Mouse (Mus musculus): ENCODE measurements around the gene Rptor. TPM values are rescaled to one million over a fixed set of nuclear protein-coding genes. Genes with fewer than 3 reads are reported as not detected.

Rptor gene
- total RNA-seq, 4 experiments from 2014 or later: 59.2 to 68.7 (median 63.5) TPM

DNA sequence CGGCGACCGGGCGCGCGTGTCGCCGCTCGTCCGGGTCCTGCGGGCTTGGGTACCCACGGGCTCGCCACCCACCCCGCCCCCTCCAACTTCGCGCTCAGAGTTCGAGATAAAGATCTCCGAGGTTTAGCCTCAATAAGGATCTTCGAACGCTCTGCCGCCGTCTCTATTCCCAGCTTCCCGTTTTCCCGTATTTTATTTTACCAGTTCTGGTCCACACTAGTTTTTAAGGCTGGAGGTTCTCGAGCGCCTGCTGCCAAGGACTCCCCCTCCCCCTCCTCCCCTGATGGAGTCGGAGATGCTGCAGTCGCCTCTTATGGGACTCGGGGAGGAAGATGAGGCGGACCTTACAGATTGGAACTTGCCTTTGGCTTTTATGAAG lies 811 bp downstream of the Rptor start:
- no peak for DNase-seq (ENCODE audit: low spot score in 2 of 2)

DNA sequence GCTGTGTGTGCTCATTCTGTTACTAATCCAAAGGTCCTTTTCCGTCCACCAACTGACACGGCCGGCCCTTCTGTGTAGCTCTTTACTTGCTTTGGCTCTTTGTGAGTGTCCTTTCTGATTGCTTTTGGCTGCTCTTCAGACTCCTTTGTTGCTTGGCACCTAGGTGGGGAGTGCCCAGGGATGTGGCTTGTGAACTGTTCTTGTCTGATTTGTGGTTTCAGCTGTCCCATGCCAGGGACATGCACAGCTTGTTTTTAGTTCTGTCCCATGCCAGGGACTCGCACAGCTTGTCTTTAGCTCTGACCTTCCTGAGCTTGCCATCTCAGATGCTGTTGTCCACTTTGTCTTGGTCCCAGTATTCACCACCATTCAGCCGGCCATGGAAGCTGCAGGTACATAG lies 4.8 kb downstream of the Rptor start:
- no peak for DNase-seq (ENCODE audit: low spot score in 2 of 2)

DNA sequence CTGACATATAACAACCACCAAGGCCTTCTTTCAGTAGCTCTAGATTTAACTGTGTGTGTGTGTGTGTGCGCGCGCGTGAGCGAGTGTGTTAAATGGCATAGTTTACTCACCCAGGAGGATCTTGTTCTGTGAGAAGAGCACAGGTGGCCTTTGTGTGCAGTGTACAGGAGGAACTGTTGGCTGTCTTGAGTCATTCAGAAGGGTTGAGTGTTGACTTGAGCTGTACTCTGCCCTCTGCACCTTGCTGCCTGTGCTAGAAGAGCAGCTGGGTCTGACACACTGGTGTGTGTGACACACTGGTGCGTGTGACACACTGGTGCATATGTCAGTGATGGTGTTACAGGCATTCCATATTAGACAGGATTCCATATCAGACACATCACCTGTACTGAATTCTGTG lies 8.8 kb downstream of the Rptor start:
- DNase-seq (ENCODE audit: low spot score in 2 of 2): no peak

- no peak for DNase-seq (ENCODE audit: low spot score in 2 of 2)
Observed at GRCm38 (mm10) chr11:119612179-119612578, 9.5 kb downstream of the Rptor start.

DNA sequence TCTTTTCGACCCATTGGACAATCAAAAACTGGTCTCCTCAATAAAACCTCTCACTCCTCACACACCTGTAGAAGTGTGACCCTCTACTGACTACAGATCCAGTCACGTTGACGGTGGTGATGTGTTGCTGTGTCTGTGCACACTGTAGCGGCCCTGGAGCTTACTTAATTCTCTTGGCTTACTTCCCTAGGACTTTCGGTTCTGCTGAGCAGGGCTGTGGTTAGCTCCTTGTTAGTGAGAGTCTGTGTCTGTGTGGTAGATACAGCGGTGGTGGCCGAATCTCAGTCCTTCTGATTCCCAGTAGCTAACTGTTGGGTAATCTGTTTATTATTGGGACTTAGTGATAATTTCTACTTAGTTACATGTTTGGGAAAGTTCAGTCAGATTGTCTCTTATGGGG lies 12.4 kb downstream of the Rptor start:
- DNase-seq (ENCODE audit: low spot score in 2 of 2): no peak

DNA sequence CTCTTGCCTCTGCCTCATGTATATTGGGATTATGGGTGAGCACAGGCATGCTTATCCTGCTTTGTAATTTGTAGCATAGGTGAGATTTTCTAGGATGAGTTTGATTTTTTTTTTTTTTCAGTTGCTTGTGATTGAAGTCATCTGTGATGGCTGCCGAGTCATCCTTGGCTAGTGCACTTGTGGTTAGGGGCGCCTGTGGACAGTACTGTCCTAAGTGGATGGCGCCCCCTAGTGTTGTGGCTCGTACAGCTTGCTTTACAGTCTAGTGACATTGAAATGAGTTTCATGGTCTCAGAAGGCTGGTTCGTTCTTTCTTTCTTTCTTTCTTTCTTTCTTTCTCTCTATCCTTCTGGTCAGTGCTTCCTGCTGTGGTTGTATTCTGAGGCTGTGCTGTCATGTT lies 16.1 kb downstream of the Rptor start:
- DNase-seq (ENCODE audit: low spot score in 2 of 2): peak in 1 of 2 experiments; percentile 59

GRCm38 (mm10) chr11:119621266-119621665 lies 18.6 kb downstream of the Rptor start:
- no peak for DNase-seq (ENCODE audit: low spot score in 2 of 2)

- no peak for DNase-seq (ENCODE audit: low spot score in 2 of 2)
Observed at GRCm38 (mm10) chr11:119623800-119624199, 21.1 kb downstream of the Rptor start.

DNA sequence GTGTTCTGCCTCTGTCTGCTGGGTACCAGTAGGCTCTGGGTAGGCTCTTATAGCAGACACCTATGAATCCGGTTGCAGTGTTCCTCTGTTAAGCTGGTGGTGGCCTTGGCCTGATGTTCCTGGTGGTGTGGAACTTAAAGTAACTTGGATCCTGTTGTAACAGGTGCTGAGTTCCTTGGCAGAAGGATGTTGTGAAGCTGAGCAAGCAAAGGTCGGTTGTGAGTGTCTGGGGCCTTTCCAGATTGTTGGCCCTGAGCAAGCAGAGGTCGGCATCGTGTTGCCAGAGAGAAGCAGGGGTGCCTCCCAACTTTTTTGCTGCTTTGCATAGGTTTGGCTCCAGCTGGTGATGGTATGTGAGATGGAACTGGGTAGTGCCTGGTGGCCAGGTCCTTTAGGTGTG lies 21.7 kb downstream of the Rptor start:
- no peak for DNase-seq (ENCODE audit: low spot score in 2 of 2)

- DNase-seq (ENCODE audit: low spot score in 2 of 2): no peak
Observed at GRCm38 (mm10) chr11:119624955-119625354, 22.2 kb downstream of the Rptor start.

DNA sequence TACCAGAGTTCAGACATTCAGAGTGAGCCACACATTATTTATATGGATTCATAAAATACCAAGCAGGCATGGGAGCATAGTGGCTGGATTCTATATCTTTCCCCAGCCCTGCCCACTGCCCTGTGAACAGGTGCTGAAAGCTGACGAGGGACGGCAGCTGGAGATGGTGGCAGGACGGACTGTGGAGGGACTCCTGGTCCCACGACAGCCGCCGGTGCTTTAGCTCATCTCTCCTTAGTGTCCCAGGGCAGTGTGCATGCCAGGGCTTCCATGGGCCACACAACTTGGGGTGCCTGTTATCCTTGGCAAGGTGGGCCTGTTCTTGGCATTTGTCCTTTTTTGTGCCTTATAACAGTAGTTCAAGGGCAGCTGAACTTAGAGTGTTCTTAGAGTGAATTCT lies 22.8 kb downstream of the Rptor start:
- DNase-seq (ENCODE audit: low spot score in 2 of 2): no peak

GRCm38 (mm10) chr11:119625943-119626342 lies 23.2 kb downstream of the Rptor start:
- no peak for DNase-seq (ENCODE audit: low spot score in 2 of 2)

DNA sequence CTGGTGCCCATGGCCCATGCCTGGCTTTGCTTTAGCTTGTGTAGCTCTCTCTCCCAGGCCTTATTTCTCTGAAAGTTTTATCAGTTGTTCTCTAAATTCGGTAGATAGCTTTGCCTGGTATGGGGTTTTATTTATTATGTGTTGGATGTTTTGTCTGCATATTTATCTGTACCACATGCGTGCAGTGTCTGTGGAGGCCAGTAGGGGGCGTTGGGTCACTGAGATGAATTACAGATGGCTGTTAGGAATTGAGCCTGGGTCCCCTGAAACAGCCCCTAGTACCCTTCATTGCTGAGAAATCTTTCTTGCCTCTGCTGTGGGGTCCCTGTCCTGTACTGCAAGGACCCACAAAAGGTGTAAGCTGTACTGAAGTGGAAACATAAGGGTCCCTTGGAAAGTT lies 24.5 kb downstream of the Rptor start:
- DNase-seq (ENCODE audit: low spot score in 2 of 2): no peak

- DNase-seq (ENCODE audit: low spot score in 2 of 2): no peak
Observed at GRCm38 (mm10) chr11:119629072-119629471, 26.4 kb downstream of the Rptor start.

DNA sequence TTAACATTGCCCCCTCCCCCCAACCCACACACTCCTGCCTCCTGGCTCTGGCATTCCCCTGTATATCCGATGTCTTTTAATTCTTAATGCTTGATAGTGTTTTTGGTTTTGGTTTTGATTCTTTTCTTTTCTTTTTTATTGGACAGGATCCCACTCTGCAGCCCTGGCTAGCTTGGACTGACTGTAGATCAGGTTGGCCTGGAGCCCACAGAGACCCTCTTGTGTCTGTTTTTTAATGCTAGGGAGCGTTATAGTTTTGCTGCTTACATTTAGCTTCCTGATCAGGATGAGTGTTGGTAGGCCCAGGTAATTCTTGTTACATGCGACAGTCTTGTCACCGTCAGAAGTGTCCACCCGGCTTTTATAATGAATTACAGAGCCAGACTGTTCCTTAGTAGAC lies 27.6 kb downstream of the Rptor start:
- no peak for DNase-seq (ENCODE audit: low spot score in 2 of 2)

DNA sequence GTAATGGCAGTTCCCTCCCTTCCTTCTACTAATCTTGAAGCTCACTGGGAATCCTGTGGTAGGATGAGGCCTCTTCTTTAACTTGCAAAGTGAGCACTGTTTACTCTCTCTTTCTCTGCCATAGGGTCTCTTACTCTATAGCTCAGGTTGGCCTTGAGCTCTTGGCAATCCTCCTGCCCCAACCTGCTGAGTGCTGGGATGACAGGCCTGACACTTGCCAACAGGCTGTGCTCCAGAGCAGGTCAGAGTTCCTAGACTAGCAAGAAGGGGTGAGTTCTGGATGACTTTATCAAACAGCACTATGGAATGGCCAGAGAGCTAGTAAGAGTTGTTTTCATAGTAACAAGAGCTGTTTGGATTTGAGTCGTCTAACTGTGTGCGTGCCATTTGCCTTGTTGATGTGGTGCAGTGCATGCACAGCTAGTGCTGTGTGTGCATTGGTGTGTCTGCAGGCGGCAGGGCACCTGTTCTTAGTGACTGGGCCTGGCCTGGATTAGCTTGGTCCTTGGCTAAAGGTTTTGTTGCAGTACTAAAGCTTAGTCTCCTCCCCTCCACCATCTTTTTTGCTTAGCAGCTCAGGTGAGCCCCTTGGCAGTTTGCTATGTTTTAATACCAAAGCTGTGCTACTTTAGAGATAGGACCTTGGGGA lies 28.6 kb downstream of the Rptor start:
- DNase-seq (ENCODE audit: low spot score in 2 of 2): no peak

DNA sequence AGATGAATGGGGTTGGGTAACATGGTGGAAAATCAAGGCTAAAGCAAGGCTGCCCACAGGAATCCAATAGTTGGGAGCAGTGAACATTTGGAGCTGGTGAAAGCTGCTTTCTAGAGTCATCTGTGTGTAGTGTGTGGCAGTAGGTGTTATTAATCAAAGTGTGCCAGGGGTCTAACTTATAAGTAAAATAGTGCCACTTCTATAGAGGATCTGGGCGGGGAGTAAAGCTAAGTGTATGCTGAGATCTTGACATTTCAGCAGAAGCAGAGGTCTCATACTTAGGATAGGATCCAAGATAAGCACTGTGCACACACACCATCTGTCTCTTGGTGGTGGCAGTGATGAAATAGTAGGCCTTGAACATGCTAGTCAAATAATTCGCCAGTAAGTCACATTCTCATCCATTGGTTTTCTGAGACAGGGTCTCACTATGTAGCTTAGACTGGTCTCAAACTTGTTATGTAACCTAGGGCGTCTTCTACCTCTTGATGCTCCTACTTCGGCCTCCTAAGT lies 33.7 kb downstream of the Rptor start:
- DNase-seq (ENCODE audit: low spot score in 2 of 2): no peak

GRCm38 (mm10) chr11:119637519-119637918 lies 34.8 kb downstream of the Rptor start:
- no peak for DNase-seq (ENCODE audit: low spot score in 2 of 2)

- DNase-seq (ENCODE audit: low spot score in 2 of 2): no peak
Observed at GRCm38 (mm10) chr11:119640491-119640890, 37.8 kb downstream of the Rptor start.

DNA sequence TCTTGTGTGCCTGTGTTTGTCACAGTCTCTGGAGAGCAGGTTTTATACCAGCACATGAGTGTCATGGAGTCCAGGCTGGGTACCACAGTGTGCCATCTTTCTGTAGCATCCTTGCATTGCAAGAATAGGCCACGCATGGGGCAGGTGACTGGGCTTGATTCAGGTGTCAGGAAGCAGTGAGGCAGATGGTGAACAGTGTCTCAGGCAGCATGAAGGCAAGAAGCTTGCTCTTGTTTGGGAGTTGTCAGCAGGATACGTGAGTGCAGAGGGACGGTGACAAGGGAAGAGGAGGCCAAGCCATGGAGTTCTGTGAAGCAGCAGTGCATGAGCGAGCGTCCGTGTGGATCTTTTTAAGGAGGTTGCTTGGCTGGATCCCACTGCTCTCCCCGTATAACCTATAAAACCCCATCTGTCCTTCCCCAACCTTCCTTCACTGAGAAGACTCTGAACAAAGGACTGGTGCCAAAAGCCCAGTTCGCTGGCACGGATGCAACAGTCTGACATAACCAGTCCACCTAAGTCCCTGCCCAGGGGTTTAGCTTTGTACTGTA lies 39.2 kb downstream of the Rptor start:
- DNase-seq (ENCODE audit: low spot score in 2 of 2): no peak

GRCm38 (mm10) chr11:119643347-119643746 lies 40.6 kb downstream of the Rptor start:
- DNase-seq (ENCODE audit: low spot score in 2 of 2): no peak

DNA sequence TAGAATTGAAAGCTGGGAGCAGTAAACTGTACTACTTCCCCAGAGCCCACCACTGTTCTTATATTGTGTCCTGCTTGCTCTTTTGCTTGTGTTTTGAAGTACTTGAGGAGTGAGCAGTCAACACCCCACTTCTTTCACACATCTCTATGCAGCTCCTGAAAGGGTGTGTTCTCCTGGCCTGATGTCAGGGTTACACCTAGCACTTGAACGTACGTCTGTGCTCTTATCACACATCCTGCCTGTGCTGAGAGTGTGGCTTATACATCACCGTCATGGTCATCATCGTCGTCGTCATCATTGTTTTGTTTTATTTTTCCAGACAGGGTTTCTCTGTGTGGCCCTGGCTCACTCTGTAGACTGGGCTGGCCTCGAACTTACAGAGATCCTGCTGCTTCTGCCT lies 41.4 kb downstream of the Rptor start:
- no peak for DNase-seq (ENCODE audit: low spot score in 2 of 2)

DNA sequence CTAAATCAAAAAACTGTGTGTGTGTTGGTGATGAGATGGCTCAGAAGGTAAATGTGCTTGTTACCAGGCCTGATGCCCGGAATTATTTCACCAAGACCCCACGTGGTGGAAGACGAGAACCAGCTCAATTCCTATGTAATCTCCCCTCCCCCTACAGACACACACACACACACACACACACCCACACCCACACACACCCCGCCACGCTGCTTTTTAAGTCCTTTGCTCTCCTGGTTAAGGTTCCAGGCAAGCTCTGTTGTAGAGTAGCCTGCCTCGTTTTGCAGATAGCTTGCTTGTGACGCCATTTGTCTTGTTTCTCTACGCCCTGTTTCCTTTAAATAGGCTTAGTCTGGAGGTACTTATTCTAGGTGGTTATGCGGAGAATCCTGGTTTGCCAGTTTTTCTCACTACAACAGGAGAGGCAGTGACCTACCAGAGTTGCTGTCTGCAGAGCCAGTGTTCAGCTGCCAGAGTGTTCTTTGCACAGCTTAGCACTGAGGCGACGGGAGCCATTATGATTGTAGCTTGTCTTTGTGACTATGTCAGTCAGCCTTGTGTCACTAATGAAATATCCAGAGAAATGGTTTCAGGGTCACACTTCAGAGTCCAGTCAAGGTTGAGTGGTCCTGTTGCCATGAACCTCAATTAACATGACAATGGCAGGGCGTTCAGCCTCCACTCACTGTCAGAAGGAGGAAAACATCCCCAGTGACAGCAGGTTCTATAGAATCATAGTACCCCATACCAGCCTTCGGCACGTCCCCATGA lies 42.1 kb downstream of the Rptor start:
- no peak for DNase-seq (ENCODE audit: low spot score in 2 of 2)

Measured in layer of hippocampus, adult 8-10 months (tissue).